Mouse (Mus musculus) c-Kit-negative CD71-positive TER-119-positive erythroid progenitor cells, embryonic 14.5 days (primary cell): ENCODE results near the gene Neurod4.
"Not testable (repeated sequence)": the region's sequence is repeated elsewhere in the genome, so short reads cannot be mapped to it uniquely, and the experiment has no call there.

Experiments used
- DNase-seq: peaks from one replicate; pipeline ENCODE4 v3.0.0-alpha.2; 2013; ENCODE audit warnings: low read depth, low spot score

Gene Neurod4

DNA sequence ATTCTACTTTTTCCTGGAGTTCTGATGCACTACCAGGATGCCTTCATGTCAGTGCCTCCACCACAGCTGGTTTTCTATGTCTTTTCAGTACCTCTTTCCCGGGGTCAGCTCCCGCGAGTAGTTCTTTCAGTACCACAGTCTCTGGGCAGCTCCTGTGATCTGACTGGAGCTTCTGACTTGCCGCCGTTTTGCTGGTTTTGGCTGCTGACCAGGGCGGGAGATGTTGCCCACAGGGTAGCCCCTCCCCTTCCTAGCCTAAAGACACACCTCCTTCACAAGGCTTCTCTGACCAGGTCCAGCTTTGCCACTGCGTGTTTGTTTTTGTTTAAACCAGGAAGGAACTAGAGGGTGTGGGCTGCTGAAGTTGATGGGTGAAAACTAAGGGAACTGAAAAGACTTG lies at the start of gene Neurod4:
TSS of gene Neurod4 (minus strand) at position 175 of the 400 bp plus-strand sequence.
- DNase-seq: no peak

- DNase-seq: no peak
Observed at GRCm38 (mm10) chr10:130324243-130324642, 44.2 kb upstream of the Neurod4 start.

GRCm38 (mm10) chr10:130322637-130323036 lies 42.6 kb upstream of the Neurod4 start, which contains the start of gene Tespa1:
Tespa1 (plus strand) TSS chr10:130322870.
- no peak for DNase-seq

GRCm38 (mm10) chr10:130322062-130322461 lies 42.0 kb upstream of the Neurod4 start:
- DNase-seq: no peak

DNA sequence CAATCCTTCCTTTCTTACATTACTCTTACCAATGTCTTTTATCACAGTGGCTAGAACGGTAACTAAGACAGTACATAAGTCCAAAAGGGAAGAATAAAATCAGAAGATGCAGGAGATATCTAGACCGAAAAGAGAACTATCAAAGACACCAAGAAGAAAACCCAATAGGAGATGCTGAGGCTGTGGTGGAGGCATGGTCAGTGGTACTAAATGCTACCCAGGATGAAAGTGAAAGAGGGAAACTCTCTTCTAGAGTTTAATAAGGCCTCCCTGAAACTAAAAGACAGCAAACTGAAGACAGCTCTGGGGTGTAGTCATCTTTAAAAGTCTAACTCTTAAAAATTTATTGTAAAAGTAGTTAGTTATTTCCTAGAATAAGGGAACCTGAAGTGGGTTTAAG lies 40.7 kb upstream of the Neurod4 start:
- DNase-seq: no peak

- DNase-seq: no peak
Observed at GRCm38 (mm10) chr10:130318720-130319119, 38.7 kb upstream of the Neurod4 start.

- no peak for DNase-seq
Observed at GRCm38 (mm10) chr10:130315846-130316245, 35.8 kb upstream of the Neurod4 start.

DNA sequence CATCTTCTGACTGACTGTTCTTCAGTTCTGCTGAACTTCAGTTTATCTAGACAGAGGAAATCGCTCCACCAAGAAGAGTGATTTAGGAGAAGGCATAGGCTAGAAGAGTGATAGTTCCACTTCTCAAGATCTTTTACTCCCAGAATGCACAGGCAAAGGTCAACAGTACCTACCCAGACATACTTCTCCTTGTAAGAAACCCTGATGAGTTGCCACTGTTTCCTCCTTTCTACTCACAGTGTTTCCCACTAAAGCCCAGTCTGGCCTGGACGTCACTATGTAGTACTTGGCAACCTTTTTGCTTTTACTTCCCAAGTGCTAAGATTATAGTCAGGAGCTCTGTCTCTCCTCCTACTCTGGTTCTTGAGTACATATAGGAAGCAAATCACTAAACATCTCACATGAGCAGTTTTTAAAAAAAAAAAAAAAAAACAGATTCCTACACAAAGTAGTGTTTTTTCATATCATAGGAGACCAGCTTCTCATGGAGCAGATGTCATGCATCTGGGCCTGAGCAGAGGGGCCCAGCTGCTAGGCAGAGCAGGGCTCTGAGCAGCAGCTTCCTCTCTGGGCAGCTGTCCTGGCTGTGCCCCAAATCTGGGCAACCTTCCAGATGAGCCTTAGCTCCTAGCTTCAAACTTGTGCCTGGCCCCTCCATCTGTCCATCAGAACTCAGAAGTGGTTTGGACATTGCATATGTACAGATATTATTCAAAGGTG lies 34.2 kb upstream of the Neurod4 start:
- DNase-seq: no peak

- no peak for DNase-seq
Observed at GRCm38 (mm10) chr10:130313531-130313930, 33.5 kb upstream of the Neurod4 start.

GRCm38 (mm10) chr10:130311534-130312227 lies 31.6 kb upstream of the Neurod4 start:
- no peak for DNase-seq

DNA sequence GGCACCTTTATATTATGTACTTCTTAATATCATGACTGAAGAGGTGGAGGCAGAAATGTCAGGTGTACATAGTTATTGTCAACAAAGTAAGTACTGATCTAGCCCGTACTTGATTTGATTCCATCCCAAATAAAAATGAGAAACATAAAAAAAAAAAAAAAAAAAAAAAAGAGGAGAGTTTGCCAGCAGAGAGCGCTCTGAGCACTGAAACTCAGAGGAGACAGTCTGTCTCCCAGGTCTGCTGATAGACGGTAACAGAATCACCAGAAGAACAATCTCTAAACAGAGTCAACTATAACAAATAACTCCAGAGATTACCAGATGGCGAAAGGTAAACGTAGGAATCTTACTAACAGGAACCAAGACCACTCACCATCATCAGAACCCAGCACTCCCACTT lies 24.1 kb upstream of the Neurod4 start:
- not testable (repeated sequence) for DNase-seq

- DNase-seq: not testable (repeated sequence)
Observed at GRCm38 (mm10) chr10:130298748-130299147, 18.7 kb upstream of the Neurod4 start.

DNA sequence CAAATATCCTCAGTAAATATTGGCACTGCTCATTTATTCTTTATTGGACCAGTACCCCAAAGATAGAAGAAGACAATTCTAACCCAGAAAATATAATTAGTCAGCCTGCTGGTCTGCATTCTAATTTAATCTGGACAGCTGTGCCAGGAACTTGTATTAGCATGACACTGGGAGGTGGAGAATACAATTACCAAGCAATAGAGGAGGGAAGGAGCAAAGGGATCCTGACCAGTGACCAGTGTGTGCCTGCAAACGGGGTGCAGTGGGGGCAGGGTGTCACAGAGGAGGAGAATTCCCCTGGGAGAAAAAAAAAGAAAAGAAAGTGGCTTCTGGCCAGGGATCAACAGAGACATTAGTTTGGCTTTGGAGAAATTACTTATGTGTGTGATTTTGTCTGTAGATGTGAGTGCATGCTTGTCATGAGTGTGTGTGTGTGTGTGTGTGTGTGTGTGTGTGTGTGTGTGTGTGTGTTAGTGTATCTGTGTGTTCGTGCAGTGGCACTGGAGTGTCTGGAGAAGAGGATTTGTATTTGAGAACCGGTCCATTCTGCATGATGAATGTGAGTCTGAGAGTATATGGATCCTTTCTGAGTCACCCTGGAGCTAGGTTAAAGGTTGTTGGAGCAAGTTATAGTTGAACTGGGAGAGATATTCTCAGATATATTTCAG lies 13.8 kb upstream of the Neurod4 start:
- DNase-seq: no peak

GRCm38 (mm10) chr10:130288007-130288406 lies 8.0 kb upstream of the Neurod4 start:
- DNase-seq: no peak

DNA sequence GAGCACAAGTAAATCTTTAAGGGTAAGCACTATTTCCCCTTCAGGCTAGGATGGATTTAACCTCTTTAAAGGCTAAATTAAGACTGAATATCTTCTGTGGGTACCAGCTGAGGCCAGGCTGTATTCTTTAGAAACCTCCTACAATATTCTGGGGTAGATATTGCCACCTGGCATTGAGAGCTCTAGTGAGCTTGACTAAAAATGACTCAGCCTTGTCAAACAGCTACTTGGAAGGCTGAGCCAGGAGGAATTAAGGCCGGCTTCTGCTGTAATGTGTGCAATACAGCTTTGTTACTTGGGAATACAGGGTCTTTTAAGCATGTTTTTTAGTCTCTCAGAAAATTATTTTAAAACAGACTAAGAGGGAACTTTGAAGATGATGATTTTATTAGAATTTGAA lies 7.2 kb upstream of the Neurod4 start:
- DNase-seq: no peak

DNA sequence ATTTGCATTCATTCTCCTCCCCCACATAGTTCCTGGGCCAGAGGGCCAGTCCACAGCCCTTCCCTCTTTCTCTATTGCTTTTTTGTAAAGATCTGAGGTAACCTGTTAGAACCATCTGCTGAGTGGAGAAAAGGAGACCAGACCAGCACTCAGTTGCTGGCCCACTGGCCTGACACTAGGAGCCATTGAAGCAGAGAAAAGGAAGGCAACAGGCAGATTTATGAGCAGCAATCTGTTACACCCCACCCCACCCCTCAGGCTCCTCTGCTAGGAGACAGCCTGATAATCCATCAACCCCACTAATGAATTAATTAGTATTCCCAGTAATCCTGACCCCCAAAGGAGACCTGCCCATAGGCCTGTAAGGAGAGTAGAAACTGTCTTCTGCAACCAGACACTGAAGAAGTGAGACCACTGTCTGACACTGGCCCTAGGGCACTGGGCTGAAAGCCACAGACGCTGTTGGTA lies 2.0 kb upstream of the Neurod4 start:
- no peak for DNase-seq

DNA sequence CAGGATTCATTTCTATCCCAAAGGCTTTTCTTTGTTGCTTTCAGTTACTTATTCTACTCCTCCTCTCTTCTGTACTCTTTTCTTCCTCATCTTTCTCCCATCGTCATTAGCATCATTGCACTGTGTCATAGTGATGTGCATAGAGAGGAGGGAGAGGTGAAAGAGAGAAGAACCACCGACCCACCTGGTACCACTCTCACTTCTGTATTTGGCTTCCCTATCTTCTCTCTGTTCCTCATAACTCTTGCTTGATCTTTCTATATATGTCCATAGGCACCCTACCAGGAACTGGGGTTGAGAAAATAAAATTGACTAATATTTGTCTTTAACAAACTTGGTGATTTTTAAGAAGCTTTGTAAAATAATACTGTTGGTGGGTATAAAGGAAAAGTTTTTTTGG lies 3.5 kb downstream of the Neurod4 start:
- no peak for DNase-seq

GRCm38 (mm10) chr10:130275759-130276158 lies 4.3 kb downstream of the Neurod4 start:
- DNase-seq: no peak

- DNase-seq: no peak
Observed at GRCm38 (mm10) chr10:130263203-130263602, 16.8 kb downstream of the Neurod4 start.

GRCm38 (mm10) chr10:130259483-130259882 lies 20.6 kb downstream of the Neurod4 start:
- no peak for DNase-seq

GRCm38 (mm10) chr10:130244271-130244670 lies 35.8 kb downstream of the Neurod4 start:
- DNase-seq: no peak
